Mouse (Mus musculus) midbrain, postnatal 0 days (tissue): ENCODE results near the gene Mat1a. TPM values are rescaled to one million over a fixed set of nuclear protein-coding genes. Genes with fewer than 3 reads are reported as not detected.

ENCODE experiments used
- ATAC-seq: fragments of 200-750 bp; cut with Nextera tagmentation; 2 replicates; pipeline ENCODE4 v1.8.0; 2017; ENCODE audit warnings: moderate number of reproducible peaks, mild to moderate bottlenecking, moderate TSS enrichment, moderate library complexity; ENCODE audit not compliant: low FRiP score
- DNase-seq: peaks from one replicate; pipeline ENCODE4 v3.0.0-alpha.2; 2015; ENCODE audit warnings: low spot score
- H3K27ac ChIP-seq: fragments of 300-500 bp; sonication (generic); 2 replicates; pipeline ENCODE4 v1.5.1; 2014; ENCODE audit warnings: low read depth, mild to moderate bottlenecking, low read length, mixed read lengths
- H3K27me3 ChIP-seq: fragments of 300-500 bp; sonication (generic); 2 replicates; pipeline ENCODE4 v1.6.1; 2014; ENCODE audit warnings: low read length, control low read depth, mixed read lengths; ENCODE audit not compliant: insufficient read depth
- H3K36me3 ChIP-seq: fragments of 300-500 bp; sonication (generic); 2 replicates; pipeline ENCODE4 v1.6.1; 2014; ENCODE audit warnings: low read length, control low read depth, mixed read lengths; ENCODE audit not compliant: insufficient read depth
- H3K4me1 ChIP-seq: fragments of 300-500 bp; sonication (generic); 2 replicates; pipeline ENCODE4 v1.6.1; 2014; ENCODE audit warnings: mild to moderate bottlenecking, control low read depth, antibody characterized with exemption, low read length, mixed read lengths; ENCODE audit not compliant: insufficient read depth
- H3K4me2 ChIP-seq: fragments of 300-500 bp; sonication (generic); 2 replicates; pipeline ENCODE4 v1.6.1; 2014; ENCODE audit warnings: low read depth, mild to moderate bottlenecking, low read length, mixed read lengths; ENCODE audit not compliant: poor library complexity, severe bottlenecking
- H3K4me3 ChIP-seq: fragments of 300-500 bp; sonication (generic); 2 replicates; pipeline ENCODE4 v1.5.1; 2014; ENCODE audit warnings: low read depth, mild to moderate bottlenecking, low read length, moderate library complexity
- H3K9ac ChIP-seq: fragments of 300-500 bp; sonication (generic); replicated peaks from 2 replicates; pipeline ENCODE4 v1.6.1; 2014; ENCODE audit warnings: mild to moderate bottlenecking, low read length, moderate library complexity, mixed read lengths; ENCODE audit not compliant: poor library complexity, severe bottlenecking
- H3K9me3 ChIP-seq: fragments of 300-500 bp; sonication (generic); 2 replicates; pipeline ENCODE4 v1.6.1; 2016; ENCODE audit warnings: low read length, control low read depth
- CTCF ChIP-seq: IDR thresholded peaks from 2 replicates; pipeline ENCODE4 v1.5.1; 2016; ENCODE audit warnings: antibody characterized with exemption, mild to moderate bottlenecking
- WGBS: fragments of 180-500 bp; shearing (Covaris S2); extraction: QIAGEN DNeasy Blood & Tissue Kit; methylation state at CpG from one replicate; pipeline ENCODE4 v1.1.7; 2014; 5-methylcytosine and 5-hydroxymethylcytosine counted together
- polyA plus RNA-seq: library from polyadenylated mRNA; unstranded; fragments of >200 nt; fragmentation: Nextera tagmentation; extraction: Ambion mirVana; gene quantifications from 2 replicates; pipeline ENCODE4 v1.2.1, GENCODE M21; 2015
- total RNA-seq: library from RNA; depleted of rRNA; stranded (reverse); fragments of >200 nt; gene quantifications from 2 replicates; pipeline ENCODE4 v1.2.3, GENCODE M21; 2014; rRNA removed

Gene Mat1a
- total RNA-seq (not detected in 2 replicates), polyA plus RNA-seq (not detected in 2 replicates)

DNA sequence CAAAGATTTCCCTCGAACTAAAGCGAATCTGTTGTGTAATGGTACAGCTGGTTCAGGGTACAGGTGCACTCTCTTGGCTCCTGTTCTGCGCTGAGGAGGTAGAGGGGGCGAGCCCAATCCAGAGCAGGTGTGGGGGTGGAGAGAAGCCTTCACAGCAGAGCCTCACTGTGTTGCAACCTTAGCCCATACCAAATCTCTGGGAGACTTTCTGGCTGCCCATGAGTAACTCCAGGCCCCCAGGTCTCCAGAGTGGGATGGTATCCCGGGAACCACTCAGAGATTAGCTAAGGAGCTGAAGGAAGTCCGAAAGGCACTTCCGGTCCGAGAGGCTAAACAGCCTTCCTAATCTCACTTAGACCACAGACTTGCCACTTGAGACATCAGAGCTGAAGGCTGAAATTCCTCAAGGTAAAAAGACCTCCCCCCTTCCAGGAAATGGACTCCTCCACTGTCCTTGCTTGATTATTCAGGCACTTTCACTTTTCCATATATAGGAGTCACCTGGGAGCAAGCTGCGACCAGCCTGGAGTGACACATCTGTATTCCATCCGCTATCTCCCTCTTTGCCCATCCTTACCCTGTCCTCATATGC lies at the start of gene Mat1a:
Gene Mat1a (plus strand): TSS at position 183 of the 592 bp plus-strand sequence.
- no peak for DNase-seq
- no peaks in the 10 kb centered on the region for H3K4me1 ChIP-seq
- no peak within 1 kb of the TSS for H3K4me3 ChIP-seq
- ATAC-seq = no peak
- no peak for TF ChIP-seq CTCF
- H3K4me2 ChIP-seq = no peak within 1 kb of the TSS
- H3K27ac ChIP-seq = no peak within 1 kb of the TSS
- no peak within 1 kb of the TSS for H3K9ac ChIP-seq
- no peaks in the 10 kb centered on the region for H3K36me3 ChIP-seq
- H3K9me3 ChIP-seq = no peaks in the 10 kb centered on the region
- WGBS = 73% methylated on average over 10 of the region's 10 CpGs
- H3K27me3 ChIP-seq = no peaks in the 10 kb centered on the region

DNA sequence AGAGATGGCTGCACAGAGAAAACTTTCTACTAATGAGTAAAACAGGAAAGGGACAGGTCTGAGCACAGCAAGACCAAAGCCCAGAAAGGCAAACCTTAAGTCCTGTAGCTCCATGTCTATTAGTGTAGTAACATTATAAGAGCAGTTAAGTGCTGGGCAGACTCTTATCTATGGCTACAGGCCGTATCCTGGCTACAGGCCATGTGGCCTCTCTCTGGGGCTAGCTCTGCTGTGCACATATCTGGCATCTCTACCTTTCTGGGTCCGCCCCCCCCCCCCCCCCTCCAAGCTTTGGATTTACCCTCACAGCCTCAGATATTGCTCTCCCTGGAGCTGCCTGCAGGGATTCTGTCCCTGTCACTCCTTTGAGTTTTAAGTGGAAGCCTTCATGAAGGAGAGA lies 39.7 kb upstream of the Mat1a start:
- Histone ChIP-seq H3K4me1 (no peaks in the 10 kb centered on the region), H3K4me2 (no peak overlapping the region), H3K9ac (no peak overlapping the region), H3K9me3 (no peaks in the 10 kb centered on the region), H3K27me3 (no peaks in the 10 kb centered on the region), H3K27ac (no peak overlapping the region), H3K36me3 (no peaks in the 10 kb centered on the region), H3K4me3 (no peak overlapping the region)
- 70% methylated on average over 1 of the region's 2 CpGs for WGBS
- DNase-seq = no peak
- no peak for ATAC-seq
- no peak for TF ChIP-seq CTCF

DNA sequence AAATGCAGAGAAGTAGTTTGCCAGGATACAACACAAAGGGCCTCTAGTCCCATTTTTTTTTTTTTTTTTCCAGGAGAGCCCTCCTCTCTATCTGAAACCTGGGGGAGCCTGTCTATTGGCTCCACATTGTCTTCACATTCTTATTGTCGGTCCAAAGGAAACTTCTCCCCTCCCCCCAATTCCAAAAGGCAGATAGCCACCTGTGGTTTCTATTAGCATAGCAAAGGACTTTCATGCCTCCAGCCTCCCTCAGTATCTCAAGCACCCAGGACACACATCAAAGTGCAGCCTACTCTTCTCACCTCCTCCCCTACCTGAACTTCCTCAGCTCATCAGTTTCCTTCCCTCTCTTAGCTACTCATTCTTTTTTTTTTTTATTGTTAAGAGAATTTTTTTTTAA lies 38.4 kb upstream of the Mat1a start:
- no peaks in the 10 kb centered on the region for H3K9me3 ChIP-seq
- no peak overlapping the region for H3K9ac ChIP-seq
- H3K4me3 ChIP-seq = no peak overlapping the region
- H3K36me3 ChIP-seq = no peaks in the 10 kb centered on the region
- ATAC-seq (no peak), DNase-seq (no peak)
- no peak overlapping the region for H3K4me2 ChIP-seq
- no peak overlapping the region for H3K27ac ChIP-seq
- H3K4me1 ChIP-seq = no peaks in the 10 kb centered on the region
- no peaks in the 10 kb centered on the region for H3K27me3 ChIP-seq
- TF ChIP-seq CTCF = no peak
- WGBS = 7% methylated on average over 1 of the region's 1 CpGs

DNA sequence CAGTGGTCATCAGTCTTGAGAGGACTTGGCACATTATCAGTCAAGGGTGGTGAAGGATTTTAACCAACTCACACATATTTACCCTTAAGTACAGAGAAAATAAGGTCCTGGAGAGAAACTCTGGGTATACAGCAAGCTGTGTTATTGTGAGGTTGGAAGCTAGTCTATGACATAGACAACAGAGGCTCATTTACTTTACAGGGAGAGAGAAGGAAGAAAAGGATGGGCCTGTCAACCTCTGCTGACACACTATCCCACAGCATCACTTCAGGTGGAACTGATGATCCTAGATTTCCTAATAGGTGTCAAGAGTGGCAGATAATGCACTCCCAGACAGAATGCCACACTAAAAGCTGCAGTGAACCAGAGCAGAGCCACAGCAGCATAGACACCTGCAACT lies 35.7 kb upstream of the Mat1a start, which contains the start of gene Dydc2:
Gene Dydc2 (minus strand): TSS at position 101 of the 400 bp plus-strand sequence.
- no peak within 1 kb of the TSS for H3K4me3 ChIP-seq
- ATAC-seq (no peak), DNase-seq (no peak)
- no peaks in the 10 kb centered on the region for H3K36me3 ChIP-seq
- H3K4me1 ChIP-seq = no peaks in the 10 kb centered on the region
- TF ChIP-seq CTCF = no peak
- H3K9ac ChIP-seq = no peak within 1 kb of the TSS
- no peaks in the 10 kb centered on the region for H3K27me3 ChIP-seq
- H3K4me2 ChIP-seq = no peak within 1 kb of the TSS
- no peak within 1 kb of the TSS for H3K27ac ChIP-seq
- no peaks in the 10 kb centered on the region for H3K9me3 ChIP-seq

DNA sequence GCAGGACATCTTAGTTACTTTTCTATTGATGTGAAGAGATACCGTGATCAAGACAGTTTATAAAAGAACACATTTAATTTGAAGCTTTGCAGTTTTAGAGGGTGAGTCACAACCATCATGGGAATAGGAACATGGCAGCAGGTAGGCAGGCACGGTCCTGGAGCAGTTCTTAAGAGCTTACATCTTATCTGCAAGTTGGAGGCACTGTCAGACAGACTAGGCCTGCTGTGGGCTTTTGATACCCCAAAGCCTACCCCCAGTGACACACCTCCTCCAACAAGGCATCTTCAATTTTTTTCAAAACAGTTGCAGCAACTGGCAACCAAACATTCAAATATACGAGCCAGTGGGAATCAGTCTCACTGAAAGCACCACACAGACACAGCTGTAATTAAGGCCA lies 34.5 kb upstream of the Mat1a start:
- Histone ChIP-seq H3K4me2 (no peak overlapping the region), H3K27me3 (no peaks in the 10 kb centered on the region), H3K4me1 (no peaks in the 10 kb centered on the region), H3K9me3 (no peaks in the 10 kb centered on the region), H3K9ac (no peak overlapping the region), H3K27ac (no peak overlapping the region), H3K4me3 (no peak overlapping the region), H3K36me3 (no peaks in the 10 kb centered on the region)
- WGBS = 83% methylated on average over 3 of the region's 3 CpGs
- no peak for TF ChIP-seq CTCF
- no peak for DNase-seq
- no peak for ATAC-seq

DNA sequence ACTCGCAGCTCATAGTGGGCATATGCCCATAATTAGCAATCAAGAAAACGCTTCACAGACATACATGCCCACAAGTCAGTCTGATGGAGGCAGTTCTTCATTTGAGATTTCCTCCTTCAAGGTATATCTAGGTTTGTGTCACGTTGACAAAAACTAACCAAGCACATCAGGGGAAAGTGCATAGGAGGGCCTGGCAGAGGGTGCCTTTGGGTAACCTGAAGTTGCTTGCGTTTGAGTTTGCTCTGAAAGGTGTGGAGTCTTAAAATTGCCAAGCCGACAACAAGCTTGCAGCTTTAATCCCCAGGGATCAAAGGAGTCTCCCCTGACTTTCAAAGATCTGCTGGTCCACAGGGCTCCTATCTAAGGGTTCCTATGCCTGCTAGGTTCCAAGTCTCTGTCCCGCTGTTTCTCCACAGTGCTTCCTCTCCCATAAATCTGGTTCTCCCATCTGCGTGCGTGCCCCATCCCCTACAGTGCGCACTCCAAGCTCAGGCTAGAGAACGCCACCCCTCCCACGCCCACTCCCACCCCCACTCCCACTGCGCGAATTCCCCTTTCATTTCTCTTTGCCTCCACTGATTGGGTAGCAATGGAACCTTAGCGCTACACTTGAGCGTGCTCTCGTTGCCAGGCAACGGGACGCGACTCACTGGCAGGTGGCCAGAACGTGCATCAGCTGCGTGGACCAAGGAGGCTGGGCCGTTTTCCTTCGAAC lies 32.4 kb upstream of the Mat1a start, which contains the start of gene Dydc1:
Gene Dydc1 (plus strand): TSS at position 683 of the 715 bp plus-strand sequence.
- WGBS = 11% methylated on average over 23 of the region's 23 CpGs
- H3K4me2 ChIP-seq = peak within 1 kb of the TSS; percentile 80
- H3K27me3 ChIP-seq = no peaks in the 10 kb centered on the region
- no peaks in the 10 kb centered on the region for H3K9me3 ChIP-seq
- TF ChIP-seq CTCF = no peak
- DNase-seq (peak; percentile 81), ATAC-seq (peak; percentile 89)
- no peaks in the 10 kb centered on the region for H3K36me3 ChIP-seq
- no peak within 1 kb of the TSS; the same call in 1 of the 2 replicates for H3K9ac ChIP-seq
- peak within 1 kb of the TSS; percentile 43 for H3K4me3 ChIP-seq
- no peak within 1 kb of the TSS for H3K27ac ChIP-seq
- no peaks in the 10 kb centered on the region for H3K4me1 ChIP-seq
